Mouse (Mus musculus): ENCODE measurements at regions not wholly inside any gene's neighbourhood (a gene's known extent, or its start where the extent isn't known, plus 50 kb on each side); places are given as distances from the start of the nearest gene placed in this dataset.

- intact Hi-C loops (cut with DNase I): no loop called here
- no peak for DNase-seq (ENCODE audit: low spot score in 2 of 2)
These were observed 1031.6 kb upstream of the Adgrl4 start for GRCm38 (mm10) chr3:150406086-150406485.

DNA sequence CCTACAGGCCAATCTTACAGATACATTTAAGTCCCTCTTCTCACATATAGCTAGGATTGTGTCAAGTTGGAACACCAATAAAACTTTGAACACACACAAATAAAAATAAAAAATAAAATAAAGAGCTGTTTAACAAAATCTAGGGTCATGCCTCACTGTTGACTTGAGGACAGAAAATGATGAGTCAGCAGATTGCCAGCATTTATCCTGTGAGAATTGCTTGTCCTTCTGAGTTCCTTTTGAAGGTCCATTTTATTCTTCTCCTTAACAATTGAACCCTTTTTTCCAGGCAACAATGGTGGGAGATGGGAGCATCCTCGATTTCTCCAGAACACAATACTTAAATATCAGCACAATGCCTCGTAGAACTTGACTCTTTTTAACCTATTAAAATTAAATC lies 1022.4 kb upstream of the Adgrl4 start:
- intact Hi-C loops (cut with DNase I): no loop called here
- no peak for DNase-seq (ENCODE audit: low spot score in 2 of 2)

- no peak for DNase-seq (ENCODE audit: low spot score in 2 of 2)
- intact Hi-C loops (cut with DNase I): no loop called here
These were observed 1021.2 kb upstream of the Adgrl4 start for GRCm38 (mm10) chr3:150416447-150416846.

DNA sequence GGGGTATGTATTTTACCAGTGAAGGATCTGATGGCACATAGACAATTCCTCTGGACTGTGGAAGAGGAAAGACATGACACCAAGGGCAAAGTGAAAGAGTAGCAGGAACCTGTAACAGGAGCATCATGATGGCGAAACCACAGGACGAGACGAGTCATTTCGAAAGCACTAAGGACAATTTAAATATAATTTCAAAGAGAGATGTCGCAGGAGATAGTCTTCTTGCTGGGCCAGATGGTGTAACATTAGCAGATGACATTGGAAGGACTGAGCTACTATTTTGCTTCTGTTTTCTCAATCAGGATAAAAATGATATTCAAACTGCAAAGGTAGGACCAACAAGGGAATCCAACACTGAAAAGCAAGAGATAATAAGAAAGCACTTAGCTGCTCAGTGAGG lies 1009.7 kb upstream of the Adgrl4 start:
- DNase-seq (ENCODE audit: low spot score in 2 of 2): no peak
- intact Hi-C loops (cut with DNase I): no loop called here

DNA sequence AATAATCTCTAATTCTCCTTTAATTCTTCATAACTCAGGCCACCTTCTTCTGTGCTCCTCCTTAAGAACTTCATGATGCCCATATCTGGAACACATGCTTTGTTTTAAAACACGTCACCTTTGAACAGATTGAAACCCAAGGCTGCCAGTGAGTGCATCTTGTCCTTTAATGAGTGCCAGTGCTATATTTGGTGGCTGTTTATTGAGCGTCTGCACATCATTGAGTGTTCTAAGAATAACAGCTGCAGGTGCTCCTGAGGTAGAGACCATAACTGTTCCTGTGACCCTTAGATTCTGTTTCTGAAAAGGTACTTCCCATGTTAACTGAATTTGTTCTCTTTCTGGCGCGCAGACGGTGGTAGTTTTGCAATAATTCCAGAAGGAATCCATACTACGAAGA lies 1006.4 kb upstream of the Adgrl4 start:
- DNase-seq (ENCODE audit: low spot score in 2 of 2): no peak

GRCm38 (mm10) chr3:150435199-150435598 lies 1002.5 kb upstream of the Adgrl4 start:
- intact Hi-C loops (cut with DNase I): no loop called here
- no peak for DNase-seq (ENCODE audit: low spot score in 2 of 2)

More for the DNA sequence above, 1006.4 kb upstream of the Adgrl4 start:
- intact Hi-C loops (cut with DNase I): no loop called here

GRCm38 (mm10) chr3:150435818-150436607 lies 1001.7 kb upstream of the Adgrl4 start:
- no peak for DNase-seq (ENCODE audit: low spot score in 2 of 2)
- intact Hi-C loops (cut with DNase I): no loop called here

Data from left cerebral cortex, postnatal 36 days (tissue).